Mouse (Mus musculus) spleen, adult 2 months (tissue): ENCODE data around the gene Gm12248.

ENCODE experiments used
- CTCF ChIP-seq: fragments of 200-500 bp; IDR thresholded peaks from 2 replicates; pipeline ENCODE4 v1.5.1; 2011; ENCODE audit warnings: mild to moderate bottlenecking, inconsistent platforms; ENCODE audit not compliant: insufficient read depth, insufficient read length, insufficient replicate concordance; ENCODE audit errors: extremely low read depth
- POLR2A ChIP-seq: fragments of 200-500 bp; IDR thresholded peaks from 2 replicates; pipeline ENCODE4 v1.6.1; 2011; ENCODE audit warnings: low read depth, low read length, inconsistent platforms

DNA sequence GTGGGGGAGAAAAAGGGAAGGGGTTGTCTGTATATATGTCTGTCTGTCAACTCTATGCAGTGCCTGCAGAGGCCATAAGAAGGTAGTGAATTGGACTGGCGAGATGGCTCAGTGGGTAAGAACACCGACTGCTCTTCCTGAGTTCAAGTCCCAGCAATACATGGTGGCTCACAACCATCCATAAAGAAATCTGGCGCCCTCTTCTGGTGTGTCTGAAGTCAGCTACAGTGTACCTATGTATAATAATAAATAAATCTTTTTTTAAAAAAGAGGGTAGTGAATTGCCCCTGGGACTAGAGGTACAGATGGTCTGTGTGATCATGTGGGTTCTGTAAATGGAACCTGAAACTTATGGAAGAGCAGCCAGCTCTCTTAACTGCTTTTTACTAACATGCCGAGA, 46.5 kb downstream of the Gm12248 start:
- TF ChIP-seq POLR2A: no peak
- no peak for TF ChIP-seq CTCF
